Mouse (Mus musculus): ENCODE results near the gene Prkcsh.

- TF ChIP-seq POLR2A (IDR thresholded peaks at IDR 0.05; ENCODE audit: insufficient read depth, low read depth, low read length) (no peak), CTCF (IDR thresholded peaks at IDR 0.05) (no peak), EP300 (IDR thresholded peaks at IDR 0.05; ENCODE audit: insufficient read depth, low read depth, low read length) (no peak)
Observed at GRCm38 (mm10) chr9:21954635-21955034, 48.0 kb upstream of the Prkcsh start.

All from heart, adult 2 months (tissue).